Mouse (Mus musculus) erythroblast, embryonic 14.5 days (primary cell): ENCODE results near the gene Fam89b.

Source experiments
- GATA1 ChIP-seq: IDR thresholded peaks from 2 replicates; pipeline ENCODE4 v1.6.1; 2012; ENCODE audit warnings: low read length, inconsistent platforms, mixed read lengths
- TAL1 ChIP-seq: IDR thresholded peaks from 3 replicates; pipeline ENCODE4 v1.6.1; 2012; ENCODE audit warnings: low read length, inconsistent platforms, mixed read lengths

GRCm38 (mm10) chr19:5715793-5716688, 13.4 kb downstream of the Fam89b start:
- TF ChIP-seq GATA1 (no peak), TAL1 (no peak)
